Mouse (Mus musculus) embryonic facial prominence, embryonic 13.5 days (tissue): ENCODE data around the gene Pgc. TPM values are rescaled to one million over a fixed set of nuclear protein-coding genes. Genes with fewer than 3 reads are reported as not detected.

Experiments
- ATAC-seq: fragments of 200-750 bp; cut with Nextera tagmentation; 2 replicates; pipeline ENCODE4 v1.8.0; 2017; ENCODE audit warnings: low read depth; ENCODE audit not compliant: insufficient number of reproducible peaks, insufficient read depth, low FRiP score, low TSS enrichment
- H3K27ac ChIP-seq: fragments of 300-500 bp; sonication (generic); 2 replicates; pipeline ENCODE4 v1.5.1; 2015; ENCODE audit warnings: moderate library complexity, mild to moderate bottlenecking, inconsistent platforms
- H3K27me3 ChIP-seq: fragments of 300-500 bp; sonication (generic); 2 replicates; pipeline ENCODE4 v1.6.1; 2015; ENCODE audit warnings: mild to moderate bottlenecking, inconsistent platforms
- H3K36me3 ChIP-seq: fragments of 300-500 bp; sonication (generic); 2 replicates; pipeline ENCODE4 v1.6.1; 2015; ENCODE audit warnings: mild to moderate bottlenecking, inconsistent platforms
- H3K4me1 ChIP-seq: fragments of 300-500 bp; sonication (generic); 2 replicates; pipeline ENCODE4 v1.6.1; 2015; ENCODE audit warnings: inconsistent platforms
- H3K4me2 ChIP-seq: fragments of 300-500 bp; sonication (generic); 2 replicates; pipeline ENCODE4 v1.6.1; 2015; ENCODE audit warnings: moderate library complexity, mild to moderate bottlenecking, inconsistent platforms
- H3K4me3 ChIP-seq: fragments of 300-500 bp; sonication (generic); 2 replicates; pipeline ENCODE4 v1.5.1; 2015; ENCODE audit warnings: mild to moderate bottlenecking, inconsistent platforms
- H3K9ac ChIP-seq: fragments of 300-500 bp; sonication (generic); 2 replicates; pipeline ENCODE4 v1.6.1; 2015; ENCODE audit warnings: mild to moderate bottlenecking, inconsistent platforms
- H3K9me3 ChIP-seq: fragments of 300-500 bp; sonication (generic); 2 replicates; pipeline ENCODE4 v1.6.1; 2016; ENCODE audit warnings: inconsistent platforms
- WGBS: fragments of 180-500 bp; shearing (Covaris S2); methylation state at CpG from one replicate; pipeline ENCODE4 v1.1.7; 2015; ENCODE audit warnings: mixed read lengths; 5-methylcytosine and 5-hydroxymethylcytosine counted together
- polyA plus RNA-seq: library from polyadenylated mRNA; unstranded; fragments of >200 nt; fragmentation: Nextera tagmentation; extraction: Ambion mirVana; gene quantifications from 2 replicates; pipeline ENCODE4 v1.2.1, GENCODE M21; 2015

The Pgc gene
- polyA plus RNA-seq, 1 experiment from 2014 or later = not detected

GRCm38 (mm10) chr17:47694503-47695336 is 31.9 kb upstream of the Pgc start, which contains the start of gene Prickle4:
TSS of gene Prickle4 (minus strand) at chr17:47694736.
- H3K4me1 ChIP-seq = peaks cover 22% of the 10 kb centered on the region
- H3K9me3 ChIP-seq = no peaks in the 10 kb centered on the region
- peak within 1 kb of the TSS; percentile 44 for H3K27ac ChIP-seq
- peaks cover 13% of the 10 kb centered on the region for H3K27me3 ChIP-seq
- H3K4me2 ChIP-seq = peak within 1 kb of the TSS; percentile 75
- WGBS = 1% methylated on average over 59 of the region's 82 CpGs
- peak; percentile 92 for ATAC-seq
- peak within 1 kb of the TSS; percentile 68 for H3K4me3 ChIP-seq
- H3K36me3 ChIP-seq = peaks cover 15% of the 10 kb centered on the region
- peak within 1 kb of the TSS; percentile 88 for H3K9ac ChIP-seq

GRCm38 (mm10) chr17:47695337-47695710 is 31.3 kb upstream of the Pgc start:
- ATAC-seq = no peak
- under 1% methylated on average over 23 of the region's 23 CpGs for WGBS

GRCm38 (mm10) chr17:47698156-47698555 is 28.5 kb upstream of the Pgc start:
- Histone ChIP-seq H3K9ac (no peak overlapping the region), H3K4me1 (peaks cover 18% of the 10 kb centered on the region), H3K27ac (no peak overlapping the region), H3K9me3 (no peaks in the 10 kb centered on the region), H3K27me3 (peaks cover 23% of the 10 kb centered on the region), H3K4me3 (no peak overlapping the region), H3K36me3 (peaks cover 48% of the 10 kb centered on the region), H3K4me2 (no peak overlapping the region)
- no peak for ATAC-seq
- 85% methylated on average over 10 of the region's 10 CpGs for WGBS

More at GRCm38 (mm10) chr17:47695337-47695710, 31.3 kb upstream of the Pgc start:
- H3K9ac ChIP-seq = peak overlapping the region; percentile 88
- H3K9me3 ChIP-seq = no peaks in the 10 kb centered on the region
- H3K4me3 ChIP-seq = peak overlapping the region; percentile 68
- H3K27ac ChIP-seq = peak overlapping the region; percentile 44; the same call in 1 of the 2 replicates
- H3K36me3 ChIP-seq = peaks cover 21% of the 10 kb centered on the region
- peaks cover 18% of the 10 kb centered on the region for H3K4me1 ChIP-seq
- peaks cover 13% of the 10 kb centered on the region for H3K27me3 ChIP-seq
- peak overlapping the region; percentile 75 for H3K4me2 ChIP-seq

- H3K9ac ChIP-seq = no peak overlapping the region
- no peak overlapping the region for H3K27ac ChIP-seq
- H3K36me3 ChIP-seq = peaks cover 55% of the 10 kb centered on the region
- 76% methylated on average over 2 of the region's 2 CpGs for WGBS
- H3K27me3 ChIP-seq = peaks cover 19% of the 10 kb centered on the region
- no peaks in the 10 kb centered on the region for H3K9me3 ChIP-seq
- no peak for ATAC-seq
- peaks cover 13% of the 10 kb centered on the region for H3K4me1 ChIP-seq
- no peak overlapping the region for H3K4me2 ChIP-seq
- H3K4me3 ChIP-seq = no peak overlapping the region
These were observed 27.6 kb upstream of the Pgc start for GRCm38 (mm10) chr17:47699055-47699454.

GRCm38 (mm10) chr17:47701793-47702192 is 24.8 kb upstream of the Pgc start:
- 69% methylated on average over 9 of the region's 9 CpGs for WGBS
- Histone ChIP-seq H3K36me3 (peaks cover 59% of the 10 kb centered on the region), H3K4me2 (no peak overlapping the region), H3K27me3 (peaks cover 19% of the 10 kb centered on the region), H3K9me3 (no peaks in the 10 kb centered on the region), H3K9ac (peak overlapping the region; percentile 3; the same call in 1 of the 2 replicates), H3K4me3 (no peak overlapping the region), H3K27ac (no peak overlapping the region), H3K4me1 (0 out of 2 replicates have a peak, but pooled peaks cover 5% of the 10 kb centered on the region)
- ATAC-seq = no peak

- no peaks in the 10 kb centered on the region for H3K9me3 ChIP-seq
- H3K4me3 ChIP-seq = no peak overlapping the region
- H3K36me3 ChIP-seq = peaks cover 59% of the 10 kb centered on the region
- ATAC-seq = no peak; the same call in 1 of the 2 replicates
- peak overlapping the region; percentile 44; the same call in 1 of the 2 replicates for H3K9ac ChIP-seq
- no peak overlapping the region; the same call in 1 of the 2 replicates for H3K4me2 ChIP-seq
- H3K27ac ChIP-seq = no peak overlapping the region
- H3K27me3 ChIP-seq = peaks cover 19% of the 10 kb centered on the region
- WGBS = 38% methylated on average over 28 of the region's 28 CpGs
- 0 out of 2 replicates have a peak, but pooled peaks cover 5% of the 10 kb centered on the region for H3K4me1 ChIP-seq
These were observed 23.9 kb upstream of the Pgc start for GRCm38 (mm10) chr17:47702548-47703345.

GRCm38 (mm10) chr17:47703556-47703955 is 23.1 kb upstream of the Pgc start:
- Histone ChIP-seq H3K27ac (no peak overlapping the region), H3K9me3 (no peaks in the 10 kb centered on the region), H3K4me2 (no peak overlapping the region; the same call in 1 of the 2 replicates), H3K27me3 (peaks cover 19% of the 10 kb centered on the region), H3K36me3 (peaks cover 53% of the 10 kb centered on the region), H3K9ac (no peak overlapping the region), H3K4me3 (no peak overlapping the region), H3K4me1 (0 out of 2 replicates have a peak, but pooled peaks cover 5% of the 10 kb centered on the region)
- 20% methylated on average over 20 of the region's 20 CpGs for WGBS
- ATAC-seq = no peak

GRCm38 (mm10) chr17:47704692-47705091 is 21.9 kb upstream of the Pgc start:
- Histone ChIP-seq H3K4me3 (no peak overlapping the region), H3K27me3 (peaks cover 19% of the 10 kb centered on the region), H3K4me2 (no peak overlapping the region), H3K4me1 (0 out of 2 replicates have a peak, but pooled peaks cover 5% of the 10 kb centered on the region), H3K9ac (no peak overlapping the region), H3K9me3 (no peaks in the 10 kb centered on the region), H3K36me3 (peaks cover 44% of the 10 kb centered on the region), H3K27ac (no peak overlapping the region)
- no peak for ATAC-seq
- WGBS = 84% methylated on average over 4 of the region's 4 CpGs

- Histone ChIP-seq H3K27ac (no peak overlapping the region), H3K4me1 (0 out of 2 replicates have a peak, but pooled peaks cover 5% of the 10 kb centered on the region), H3K4me2 (no peak overlapping the region), H3K27me3 (peaks cover 19% of the 10 kb centered on the region), H3K4me3 (no peak overlapping the region), H3K36me3 (peaks cover 30% of the 10 kb centered on the region), H3K9me3 (no peaks in the 10 kb centered on the region), H3K9ac (no peak overlapping the region)
- no peak for ATAC-seq
- 57% methylated on average over 1 of the region's 1 CpGs for WGBS
These were observed 20.4 kb upstream of the Pgc start for GRCm38 (mm10) chr17:47706196-47706595.

- H3K27me3 ChIP-seq = peaks cover 5% of the 10 kb centered on the region; the same call in 1 of the 2 replicates
- 0 out of 2 replicates have a peak, but pooled peaks cover under 1% of the 10 kb centered on the region for H3K4me1 ChIP-seq
- 79% methylated on average over 3 of the region's 3 CpGs for WGBS
- peaks cover 13% of the 10 kb centered on the region for H3K36me3 ChIP-seq
- H3K27ac ChIP-seq = no peak overlapping the region
- no peak overlapping the region for H3K4me2 ChIP-seq
- no peak for ATAC-seq
- H3K9me3 ChIP-seq = no peaks in the 10 kb centered on the region
- no peak overlapping the region for H3K9ac ChIP-seq
- H3K4me3 ChIP-seq = no peak overlapping the region
These were observed 18.7 kb upstream of the Pgc start for GRCm38 (mm10) chr17:47707961-47708360.

- no peaks in the 10 kb centered on the region for H3K9me3 ChIP-seq
- no peak overlapping the region for H3K4me2 ChIP-seq
- WGBS = 79% methylated on average over 4 of the region's 4 CpGs
- H3K9ac ChIP-seq = no peak overlapping the region
- H3K4me3 ChIP-seq = no peak overlapping the region
- 0 out of 2 replicates have a peak, but pooled peaks cover 4% of the 10 kb centered on the region for H3K36me3 ChIP-seq
- no peak overlapping the region for H3K27ac ChIP-seq
- ATAC-seq = no peak
- H3K27me3 ChIP-seq = no peaks in the 10 kb centered on the region
- no peaks in the 10 kb centered on the region for H3K4me1 ChIP-seq
These were observed 17.7 kb upstream of the Pgc start for GRCm38 (mm10) chr17:47708972-47709371.
